8 mouse cellular contexts compared by ENCODE assay signal in genomic region chr19:57152357-57152756, GRCm38 (mm10).
A peak's percentile ranks its signal among the peaks of the same experiment; 100 is the strongest.
DNase-seq lines count a peak whose midpoint lies in the region; ATAC-seq and TF ChIP-seq lines count a peak whose summit lies in the region.

No protein-coding gene starts in this region.

- no peak overlapping the region for H3K27ac ChIP-seq in lung, embryonic 14.5 days (ENCODE audit: low read depth)
- no peak overlapping the region for H3K27ac ChIP-seq in lung, postnatal 0 days (ENCODE audit: low read length)
- H3K27ac ChIP-seq in kidney, embryonic 15.5 days, result peak overlapping the region; percentile 45

- H3K9ac ChIP-seq in lung, embryonic 14.5 days, result no peak overlapping the region
- no peak overlapping the region for H3K9ac ChIP-seq in lung, postnatal 0 days (replicated peaks; ENCODE audit: low read depth)
- no peak overlapping the region for H3K9ac ChIP-seq in kidney, embryonic 15.5 days

- peak; percentile 89 for DNase-seq in lung, embryonic 14.5 days
- DNase-seq in lung, postnatal 0 days (ENCODE audit: low spot score), result no peak
- DNase-seq in cerebellum, adult 11 months, result peak; percentile 93
- peak; percentile 57 for DNase-seq in gastrocnemius, postnatal 10 days
- DNase-seq in lung, postnatal 4 days, result peak; percentile 72 to 83
- DNase-seq in thymus, postnatal 36 days, result no peak

- peaks cover 10% of the 10 kb centered on the region; the same call in 1 of the 2 replicates for H3K4me1 ChIP-seq in lung, embryonic 14.5 days (ENCODE audit: insufficient read depth)
- no peaks in the 10 kb centered on the region for H3K4me1 ChIP-seq in lung, postnatal 0 days (ENCODE audit: insufficient read depth, low read depth, low read length)
- H3K4me1 ChIP-seq in kidney, embryonic 15.5 days, result peaks cover 36% of the 10 kb centered on the region

- H3K9me3 ChIP-seq in lung, embryonic 14.5 days (ENCODE audit: low read depth, low read length), result no peaks in the 10 kb centered on the region
- H3K9me3 ChIP-seq in lung, postnatal 0 days (ENCODE audit: low read length), result no peaks in the 10 kb centered on the region
- no peaks in the 10 kb centered on the region for H3K9me3 ChIP-seq in kidney, embryonic 15.5 days (replicated peaks)

- no peaks in the 10 kb centered on the region for H3K36me3 ChIP-seq in lung, embryonic 14.5 days (ENCODE audit: insufficient read depth)
- 0 out of 2 replicates have a peak, but pooled peaks cover 14% of the 10 kb centered on the region for H3K36me3 ChIP-seq in lung, postnatal 0 days (ENCODE audit: insufficient read depth, low read length)
- H3K36me3 ChIP-seq in kidney, embryonic 15.5 days, result no peaks in the 10 kb centered on the region

- peak overlapping the region; percentile 19 for H3K4me2 ChIP-seq in lung, embryonic 14.5 days
- no peak overlapping the region for H3K4me2 ChIP-seq in lung, postnatal 0 days (replicated peaks; ENCODE audit: low read depth, low read length)
- H3K4me2 ChIP-seq in kidney, embryonic 15.5 days, result no peak overlapping the region

- H3K4me3 ChIP-seq in lung, embryonic 14.5 days (ENCODE audit: low read depth, low read length), result no peak overlapping the region
- no peak overlapping the region for H3K4me3 ChIP-seq in lung, postnatal 0 days (ENCODE audit: low read depth, low read length)
- H3K4me3 ChIP-seq in kidney, embryonic 15.5 days (replicated peaks), result no peak overlapping the region

- H3K27me3 ChIP-seq in lung, embryonic 14.5 days (ENCODE audit: insufficient read depth, low read length), result no peaks in the 10 kb centered on the region
- H3K27me3 ChIP-seq in lung, postnatal 0 days (replicated peaks; ENCODE audit: insufficient read depth, low read length), result no peaks in the 10 kb centered on the region
- no peaks in the 10 kb centered on the region for H3K27me3 ChIP-seq in kidney, embryonic 15.5 days

- ATAC-seq in lung, embryonic 14.5 days (ENCODE audit: insufficient read depth), result peak; percentile 53; the same call in 1 of the 2 replicates
- ATAC-seq in lung, postnatal 0 days, result no peak
- ATAC-seq in kidney, embryonic 15.5 days (replicated peaks; ENCODE audit: low FRiP score), result no peak
- no peak for ATAC-seq in activated CD4-positive, CD25-positive, alpha-beta regulatory T cell, adult 4 months

- no peak for TF ChIP-seq CTCF in lung, embryonic 14.5 days (IDR thresholded peaks at IDR 0.05; ENCODE audit: low read depth)
- no peak for TF ChIP-seq CTCF in lung, postnatal 0 days (IDR thresholded peaks at IDR 0.05)

- no peak for TF ChIP-seq EP300 in lung, postnatal 0 days (IDR thresholded peaks at IDR 0.05)

- WGBS in lung, embryonic 14.5 days, result 26% methylated on average over 9 of the region's 9 CpGs
- WGBS in lung, postnatal 0 days, result 31% methylated on average over 9 of the region's 9 CpGs
- 58% methylated on average over 9 of the region's 9 CpGs for WGBS in kidney, embryonic 15.5 days

Comparison
In these comparisons a context has a peak if more than half of its experiments do, and no peak if none do; other contexts are left out.
1. DNase-seq: peak in lung, embryonic 14.5 days (single experiment), cerebellum, adult 11 months (single experiment), gastrocnemius, postnatal 10 days (single experiment) and lung, postnatal 4 days (2 of 2); none in lung, postnatal 0 days (single experiment) and thymus, postnatal 36 days (0 of 2).